Mouse (Mus musculus) embryo, embryonic 9.5 days (tissue): ENCODE results near the gene Ghr.

Experiments used
- DNase-seq: peaks from one replicate; pipeline ENCODE4 v3.0.0-alpha.2; 2017; ENCODE audit errors: extremely low spot score

Ghr gene

GRCm38 (mm10) chr15:3582807-3583636 is at the start of gene Ghr:
Gene Ghr (minus strand): TSS chr15:3583492.
- DNase-seq: peak; percentile 89

- DNase-seq: no peak
These were observed 39.5 kb upstream of the Ghr start for GRCm38 (mm10) chr15:3622746-3623145.

DNA sequence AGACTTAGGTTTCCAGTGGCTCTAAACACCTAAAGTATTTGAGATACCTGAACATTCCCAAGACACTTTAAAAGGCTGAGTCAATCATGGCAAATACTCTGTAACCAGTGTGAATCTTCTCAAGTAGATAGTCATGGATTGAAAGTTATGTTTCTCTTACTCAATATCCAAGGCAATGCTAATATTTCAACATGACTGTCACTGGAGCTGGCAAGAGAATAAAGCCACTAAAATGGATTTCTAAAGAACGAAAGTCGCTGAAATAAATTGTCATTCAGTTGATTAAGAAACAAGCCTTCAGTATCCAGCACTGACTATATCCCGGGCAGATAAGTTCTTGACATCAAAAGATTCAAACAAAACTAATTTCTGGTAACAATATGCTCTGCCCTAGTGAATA is 37.1 kb upstream of the Ghr start:
- DNase-seq: no peak

- DNase-seq: no peak
These were observed 35.0 kb upstream of the Ghr start for GRCm38 (mm10) chr15:3618311-3618710.

- DNase-seq: no peak
These were observed 28.7 kb upstream of the Ghr start for GRCm38 (mm10) chr15:3611961-3612360.

DNA sequence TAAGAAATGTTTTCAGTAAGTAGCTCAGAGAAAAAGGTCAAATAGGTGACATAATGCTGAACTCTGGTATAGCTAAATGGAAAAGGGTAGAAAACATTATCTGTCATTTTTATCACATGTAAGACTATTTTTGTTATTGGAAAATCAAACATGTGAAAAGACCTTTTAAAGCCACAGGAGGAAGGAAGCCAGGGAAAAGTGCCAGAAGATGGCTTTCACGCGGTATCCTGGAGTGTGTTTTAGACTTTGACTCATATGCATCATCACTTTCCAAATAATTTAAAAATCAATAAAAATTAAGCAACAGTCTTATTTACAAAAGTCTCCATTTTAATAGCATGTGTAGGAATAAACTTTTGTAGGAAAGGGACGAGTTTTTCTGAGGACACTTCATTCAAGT is 24.7 kb upstream of the Ghr start:
- DNase-seq: no peak

DNA sequence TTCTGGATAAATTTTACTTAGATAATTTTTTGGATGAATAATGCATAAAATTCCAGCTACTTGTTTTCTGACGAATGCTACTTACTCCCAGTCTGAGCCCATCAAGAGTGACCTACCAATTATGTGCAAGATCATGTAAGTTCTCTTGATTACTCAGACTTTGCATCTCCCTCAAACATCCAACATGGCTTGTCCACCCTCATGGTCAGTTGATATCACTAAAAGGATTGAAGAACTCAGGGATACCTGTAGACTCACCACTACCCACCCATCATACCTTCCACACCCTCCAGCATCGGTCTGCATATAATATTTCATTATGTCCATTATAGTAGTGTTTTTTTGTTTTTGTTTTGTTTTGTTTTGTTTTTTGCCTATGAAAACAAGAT is 18.8 kb upstream of the Ghr start:
- no peak for DNase-seq

DNA sequence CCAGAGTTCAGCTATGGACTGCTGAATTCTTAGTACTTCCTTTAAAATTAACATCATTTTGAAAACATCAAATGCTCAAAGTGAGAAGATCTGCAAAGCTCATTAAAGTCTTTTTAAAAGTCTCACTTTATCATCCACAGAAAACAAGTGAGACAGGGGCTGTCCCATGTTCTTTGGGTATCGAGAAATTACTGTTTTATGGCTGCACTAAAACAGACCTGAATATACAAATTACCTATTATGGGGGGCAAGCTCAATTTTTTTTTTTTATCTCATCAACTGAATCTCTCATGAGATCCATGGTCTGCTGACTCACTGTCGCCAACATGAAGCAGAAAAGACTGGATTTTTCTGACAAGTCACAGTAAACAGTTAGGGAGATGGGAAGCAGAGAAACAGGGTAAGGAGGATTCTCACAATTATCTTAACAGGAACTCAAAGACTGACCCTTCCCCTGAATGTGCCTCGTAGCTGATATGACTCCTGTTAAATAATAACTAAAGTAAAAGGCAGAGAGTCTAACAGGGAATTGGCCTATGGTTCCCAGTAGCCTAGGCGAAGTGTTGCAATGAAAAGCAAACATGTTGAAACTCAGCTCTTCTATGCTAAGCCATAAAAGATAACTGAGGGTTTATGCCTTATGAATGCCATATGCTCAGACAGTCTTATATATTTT is 18.3 kb upstream of the Ghr start:
- DNase-seq: no peak

DNA sequence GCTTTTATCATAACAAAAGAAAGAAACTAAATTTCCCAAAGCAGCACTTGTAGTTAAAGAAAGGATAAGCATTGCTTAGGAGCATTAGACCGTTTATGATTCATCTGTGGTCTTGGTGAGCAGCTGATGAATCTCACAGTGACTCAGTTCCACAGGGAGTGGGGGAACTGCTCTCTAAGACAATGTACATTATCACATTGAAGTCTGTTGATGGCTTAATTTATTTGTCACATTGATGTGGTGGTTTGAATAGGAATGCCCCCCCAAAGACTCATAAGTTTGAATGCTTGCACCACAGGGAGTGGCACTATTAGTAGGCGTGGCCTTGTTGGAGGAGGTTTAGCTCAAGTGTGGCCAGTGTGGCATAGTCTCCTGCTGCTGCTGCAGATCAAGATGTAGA is 4.6 kb upstream of the Ghr start:
- DNase-seq: no peak

DNA sequence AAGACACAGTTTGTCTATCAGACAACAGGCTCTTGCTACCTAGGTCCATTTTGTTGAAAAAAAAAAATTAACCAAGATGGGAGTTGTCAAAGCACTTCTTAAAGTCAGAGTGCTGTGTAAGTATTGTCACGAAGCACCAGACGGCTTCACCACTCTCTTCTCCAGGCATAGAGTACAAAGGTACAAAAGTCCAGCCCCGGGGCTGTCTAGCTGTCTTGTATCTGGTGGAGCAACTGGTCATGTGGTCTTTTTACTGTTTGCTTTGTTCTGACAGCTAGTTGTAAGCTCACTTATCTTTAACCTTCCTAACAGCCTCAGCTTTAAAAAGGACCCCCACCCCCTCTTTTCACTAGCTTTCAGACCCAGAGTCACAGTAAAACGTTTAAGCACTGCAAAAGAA is 1.1 kb upstream of the Ghr start:
- no peak for DNase-seq

DNA sequence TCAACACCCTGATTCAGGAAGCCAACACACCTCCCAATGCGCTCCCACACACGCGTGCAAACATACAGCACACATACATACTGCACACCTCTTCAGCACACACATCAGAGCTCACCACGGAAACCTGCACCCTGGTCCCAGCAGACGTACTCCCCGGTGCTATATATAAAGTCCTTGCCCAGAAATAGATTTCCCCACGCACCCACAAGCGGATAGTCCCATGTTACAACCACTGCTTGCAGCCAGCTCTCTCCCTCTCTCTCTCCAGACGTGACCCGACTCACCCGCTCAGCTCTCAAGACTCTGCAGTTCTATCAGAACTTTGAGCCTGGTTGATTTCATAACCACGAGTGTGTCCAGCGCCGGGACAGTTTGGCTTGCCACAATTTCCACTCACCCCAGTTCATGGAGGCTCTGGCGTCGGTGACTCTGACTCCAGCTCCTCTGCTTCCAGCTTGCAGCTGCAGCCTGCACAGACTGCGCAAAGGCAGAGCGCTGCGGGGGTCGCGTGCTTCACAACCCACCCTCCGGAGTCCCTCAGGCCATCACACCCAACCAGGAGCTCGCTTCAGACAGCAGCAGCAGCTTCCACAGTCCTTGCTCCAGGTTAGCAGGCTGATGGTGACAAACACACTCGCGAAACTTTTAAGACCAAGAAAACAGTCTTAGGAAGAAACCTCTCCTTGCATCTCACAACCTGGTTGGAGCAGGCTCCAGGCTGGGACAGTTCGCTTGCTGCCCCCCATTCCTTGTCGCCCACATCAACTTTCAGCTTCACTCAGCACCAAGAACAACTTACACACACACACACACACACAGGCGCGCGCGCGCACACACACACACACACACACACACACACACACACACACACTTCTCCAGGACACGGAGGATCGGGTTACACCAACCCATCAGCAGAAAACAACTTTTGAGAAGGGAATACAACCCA is 1.2 kb downstream of the Ghr start:
- DNase-seq: peak; percentile 72

GRCm38 (mm10) chr15:3581337-3581736 is 2.0 kb downstream of the Ghr start:
- peak; percentile 14 for DNase-seq

DNA sequence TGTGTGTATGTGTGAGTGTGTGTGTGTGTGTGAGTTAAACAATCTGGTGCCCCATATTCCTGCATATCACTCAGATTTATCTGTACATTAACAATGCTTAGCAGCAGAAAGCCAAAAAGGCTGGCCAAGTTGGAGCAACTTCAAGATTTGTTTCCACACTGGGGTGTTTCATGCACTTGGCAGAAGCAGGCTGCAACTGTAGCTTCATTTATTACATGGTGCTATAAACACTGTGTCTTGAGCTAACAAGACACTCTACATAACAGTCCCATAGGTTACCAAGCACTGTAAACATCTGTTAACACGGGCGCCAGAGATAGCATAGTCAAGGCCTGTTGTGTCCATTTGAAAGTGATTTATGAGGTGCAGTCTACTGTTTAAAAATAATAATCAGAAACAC is 3.1 kb downstream of the Ghr start:
- no peak for DNase-seq

GRCm38 (mm10) chr15:3578286-3578980 is 4.9 kb downstream of the Ghr start:
- no peak for DNase-seq

DNA sequence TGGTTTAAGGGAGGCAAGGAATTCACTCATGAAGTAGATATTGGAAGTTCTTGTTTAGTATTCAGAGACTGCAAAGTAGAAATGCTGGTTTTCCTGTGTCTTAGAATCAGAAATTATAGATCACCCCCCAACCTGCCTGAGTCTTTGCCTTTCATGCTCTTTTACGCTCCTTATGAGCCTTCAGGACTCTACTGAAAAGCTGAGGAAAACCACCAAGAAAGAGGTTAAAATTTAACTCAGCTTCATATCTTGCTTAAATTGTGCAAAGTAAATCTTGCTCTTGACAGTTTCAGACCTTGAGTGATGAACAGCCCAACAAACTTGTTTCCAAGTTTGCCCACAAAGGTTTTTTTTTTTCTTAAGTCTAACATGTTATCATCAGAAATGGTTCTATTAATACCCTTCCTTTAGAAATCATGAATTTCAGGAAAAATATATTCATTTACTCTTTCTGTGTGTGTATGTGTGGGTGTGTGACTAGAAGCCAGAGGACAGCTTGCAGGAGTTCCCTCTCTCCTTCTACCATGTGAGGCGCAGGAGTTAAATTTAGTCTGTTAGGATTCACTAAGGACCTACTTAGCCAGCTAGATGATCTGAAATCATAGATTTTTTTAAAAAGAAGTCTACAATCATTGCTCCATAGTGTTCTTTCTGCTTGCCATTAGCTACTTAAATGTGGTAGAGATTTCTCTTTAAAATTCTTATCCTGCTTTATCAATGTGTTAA is 14.0 kb downstream of the Ghr start:
- DNase-seq: no peak

DNA sequence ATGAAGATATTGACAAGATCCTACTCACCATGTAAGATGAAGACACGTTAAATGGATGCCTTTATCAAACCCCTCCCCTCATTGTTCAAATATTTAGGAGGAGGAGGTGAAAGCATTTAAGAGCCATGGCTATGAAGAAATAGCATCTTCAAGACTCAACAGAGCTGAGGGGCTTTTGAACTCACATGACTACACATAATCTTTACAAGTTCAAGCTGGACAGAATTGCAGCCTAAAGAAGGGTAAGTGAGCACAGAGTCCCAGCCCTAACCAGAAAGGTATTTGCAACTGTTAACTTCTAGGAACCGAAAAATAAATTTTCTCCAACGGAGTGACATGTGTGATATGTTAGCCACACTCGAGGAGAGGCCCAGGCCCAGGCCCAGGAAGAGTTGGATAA is 18.7 kb downstream of the Ghr start:
- no peak for DNase-seq

DNA sequence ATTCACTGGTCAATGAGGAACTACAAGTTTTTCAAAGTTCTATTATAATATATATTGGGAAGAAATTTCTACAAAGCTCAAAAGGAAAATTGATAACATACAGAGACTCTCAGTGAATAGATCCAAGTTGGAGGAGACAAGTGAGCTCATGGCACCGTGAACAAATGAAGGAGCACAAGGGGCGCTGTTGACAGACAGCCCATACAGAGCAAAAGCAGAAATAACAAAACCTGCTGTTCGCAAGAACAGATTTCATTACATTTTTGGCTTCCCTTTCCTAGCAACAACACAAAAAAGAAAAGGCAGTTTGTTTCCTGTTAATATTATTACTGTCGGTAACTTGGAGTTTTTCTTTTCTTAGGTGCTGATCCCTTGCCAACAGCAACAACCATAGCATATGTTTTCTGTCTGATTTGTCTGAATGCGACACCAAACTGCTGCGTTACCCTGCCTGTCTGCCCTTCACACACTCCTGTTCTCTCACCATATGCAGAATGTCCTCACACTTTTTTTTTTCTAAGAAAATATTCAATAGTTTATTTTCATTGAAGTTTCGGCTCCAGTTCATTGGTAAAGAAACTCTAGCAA is 19.3 kb downstream of the Ghr start:
- no peak for DNase-seq

- DNase-seq: no peak
These were observed 19.8 kb downstream of the Ghr start for GRCm38 (mm10) chr15:3563473-3563872.

GRCm38 (mm10) chr15:3558524-3558923 is 24.8 kb downstream of the Ghr start:
- DNase-seq: no peak

GRCm38 (mm10) chr15:3544289-3544688 is 39.0 kb downstream of the Ghr start:
- DNase-seq: no peak
